Mouse (Mus musculus) bone marrow, adult 2 months (tissue): ENCODE measurements around the gene 1700025G04Rik. TPM values are rescaled to one million over a fixed set of nuclear protein-coding genes. Genes with fewer than 3 reads are reported as not detected.

Source experiments
- H3K27ac ChIP-seq: fragments of 200-500 bp; 2 replicates; pipeline ENCODE4 v1.5.1; 2012; ENCODE audit warnings: low read depth, mild to moderate bottlenecking, control low read depth, inconsistent platforms, low read length; ENCODE audit not compliant: control insufficient read depth, poor library complexity, insufficient read depth
- H3K4me1 ChIP-seq: fragments of 200-500 bp; 2 replicates; pipeline ENCODE4 v1.6.1; 2011; ENCODE audit warnings: low read length; ENCODE audit not compliant: control insufficient read depth, insufficient read depth
- H3K4me3 ChIP-seq: fragments of 200-500 bp; replicated peaks from 2 replicates; pipeline ENCODE3; 2011; ENCODE audit warnings: mild to moderate bottlenecking, low read depth, low read length, control low read depth; ENCODE audit not compliant: control insufficient read depth
- CTCF ChIP-seq: fragments of 200-500 bp; IDR thresholded peaks from 2 replicates; pipeline ENCODE4 v1.5.1; 2011; ENCODE audit warnings: low read length, control low read depth; ENCODE audit not compliant: control insufficient read depth, insufficient read depth
- POLR2A ChIP-seq: fragments of 200-500 bp; IDR thresholded peaks from 2 replicates; pipeline ENCODE4 v1.6.1; 2011; ENCODE audit warnings: low read depth, mild to moderate bottlenecking, control low read depth, low read length, borderline replicate concordance; ENCODE audit not compliant: control insufficient read depth
- WGBS: fragments of 180-500 bp; shearing (Covaris S2); methylation state at CpG from one replicate; pipeline ENCODE4 v1.1.7; 2018; 5-methylcytosine and 5-hydroxymethylcytosine counted together
- polyA plus RNA-seq: library from polyadenylated mRNA; stranded (reverse); fragments of >200 nt; gene quantifications from 2 replicates; pipeline ENCODE4 v1.2.4, GENCODE M21; 2011; ENCODE audit warnings: low replicate concordance; ENCODE audit not compliant: missing spikeins, insufficient read depth, insufficient read length

1700025G04Rik gene
- polyA plus RNA-seq, 1 experiment = 0.92 TPM

DNA sequence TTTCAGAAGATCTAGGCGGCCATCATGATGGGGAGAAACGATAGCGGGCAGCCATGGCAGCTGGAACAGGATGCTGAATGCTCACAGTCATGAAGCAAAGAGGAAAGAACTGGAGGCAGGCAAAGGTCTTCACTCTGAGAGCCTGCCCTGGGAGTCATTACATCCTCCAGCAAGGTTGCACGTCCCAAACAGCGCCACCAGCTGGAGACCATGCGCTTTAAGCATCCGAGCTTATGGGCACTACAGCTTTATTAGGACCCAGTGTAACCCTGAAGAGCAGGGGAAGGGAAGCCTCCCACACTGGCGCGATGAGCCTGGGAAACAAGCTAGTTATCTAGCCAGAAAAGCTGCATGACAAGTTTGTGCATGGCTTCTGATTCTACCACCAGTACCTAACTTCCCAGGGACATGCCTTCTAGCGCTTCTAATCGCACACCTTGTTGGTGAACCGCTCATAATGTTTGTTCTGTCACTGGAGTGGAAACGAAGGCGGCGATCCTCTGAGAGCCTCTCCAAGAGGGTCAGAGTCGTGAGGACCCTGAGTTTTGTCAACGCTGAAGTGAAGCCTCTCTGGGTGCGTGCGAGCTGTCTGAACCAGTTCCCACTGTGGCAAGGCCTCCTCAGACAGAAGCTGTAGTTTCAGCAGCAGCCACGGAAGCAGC lies 228.5 kb downstream of the 1700025G04Rik start:
- Histone ChIP-seq H3K4me3 (no peak overlapping the region), H3K27ac (no peak overlapping the region), H3K4me1 (no peaks in the 10 kb centered on the region)
- 75% methylated on average over 20 of the region's 20 CpGs for WGBS
- no peak for TF ChIP-seq CTCF
- no peak for TF ChIP-seq POLR2A

GRCm38 (mm10) chr1:151858474-151858873 lies 231.5 kb downstream of the 1700025G04Rik start:
- WGBS = 91% methylated on average over 1 of the region's 1 CpGs
- TF ChIP-seq POLR2A (no peak), CTCF (no peak)
- H3K4me1 ChIP-seq = no peaks in the 10 kb centered on the region
- no peak overlapping the region for H3K27ac ChIP-seq
- no peak overlapping the region for H3K4me3 ChIP-seq

DNA sequence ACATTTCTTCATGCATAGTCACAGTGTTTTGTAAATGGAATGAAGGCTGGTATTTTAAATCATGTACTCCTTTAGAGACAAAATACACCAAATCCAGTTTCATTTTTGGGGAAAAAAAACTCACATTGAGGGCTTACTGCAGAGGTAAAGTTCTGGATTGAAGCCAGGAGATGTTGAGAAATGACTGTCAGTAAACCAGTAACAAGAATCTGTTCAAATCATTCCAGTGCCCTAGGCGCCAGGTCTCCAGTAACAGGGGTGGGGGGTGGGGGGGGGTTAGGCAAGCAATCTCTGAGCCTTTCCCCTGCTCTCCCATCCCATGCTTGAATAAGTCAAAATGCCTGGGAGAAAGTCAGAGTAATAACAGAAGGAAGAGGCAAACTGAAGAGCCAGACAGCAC lies 234.4 kb downstream of the 1700025G04Rik start:
- H3K4me1 ChIP-seq = no peaks in the 10 kb centered on the region
- H3K4me3 ChIP-seq = no peak overlapping the region
- no peak overlapping the region for H3K27ac ChIP-seq
- TF ChIP-seq POLR2A (no peak), CTCF (no peak)
- 35% methylated on average over 1 of the region's 1 CpGs for WGBS

DNA sequence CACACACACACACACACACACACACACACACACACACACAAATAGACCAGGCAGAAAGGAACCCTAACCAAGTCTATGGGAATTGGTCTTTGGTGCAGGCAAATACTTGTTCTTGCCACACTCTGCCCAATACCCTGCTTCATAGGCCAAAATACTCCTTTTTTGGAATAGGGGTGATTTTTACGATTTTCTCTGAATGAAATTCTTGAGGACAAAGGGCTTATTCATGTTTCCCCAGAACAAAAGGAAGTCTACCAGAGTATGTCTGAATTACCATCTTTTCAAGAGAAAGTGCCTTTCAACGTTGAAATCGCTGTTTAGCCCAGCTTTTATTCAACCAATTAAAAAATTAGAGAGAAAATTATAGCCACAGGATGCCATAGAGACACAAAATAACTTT lies 237.9 kb downstream of the 1700025G04Rik start:
- no peak for TF ChIP-seq POLR2A
- TF ChIP-seq CTCF = no peak
- Histone ChIP-seq H3K4me3 (no peak overlapping the region), H3K4me1 (no peaks in the 10 kb centered on the region), H3K27ac (no peak overlapping the region)
- WGBS = 85% methylated on average over 3 of the region's 3 CpGs

GRCm38 (mm10) chr1:151851051-151851848 lies 238.7 kb downstream of the 1700025G04Rik start:
- no peak for TF ChIP-seq POLR2A
- no peak for TF ChIP-seq CTCF

DNA sequence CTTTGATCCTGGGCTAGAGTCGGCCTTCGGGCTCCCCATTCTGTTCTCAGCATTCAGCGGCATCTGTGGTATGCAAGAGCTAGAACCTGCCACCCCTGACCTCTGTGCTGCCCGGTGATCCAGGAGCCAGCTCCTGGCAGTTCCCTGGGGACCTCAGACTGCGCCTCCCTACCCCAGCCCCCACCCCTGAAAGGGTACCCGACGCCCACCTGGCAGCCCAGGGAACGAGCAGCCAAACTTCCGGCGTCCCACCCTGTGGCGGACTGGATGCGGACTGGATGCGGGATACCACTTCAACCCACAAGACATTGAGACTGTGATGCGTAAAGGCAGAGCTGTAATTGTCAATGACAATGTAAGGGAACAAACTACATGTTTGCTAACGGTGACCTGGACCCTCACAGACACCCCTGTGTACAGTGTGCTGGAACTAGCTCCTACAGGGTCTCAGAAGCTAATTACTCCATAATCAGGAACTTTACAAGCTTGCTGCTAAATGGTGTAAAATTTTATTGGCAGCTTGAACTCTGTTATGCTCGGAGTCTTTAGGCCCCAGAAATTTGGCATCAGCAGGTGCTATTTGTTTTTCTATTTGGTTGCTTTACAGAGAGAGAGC lies 239.8 kb downstream of the 1700025G04Rik start:
- H3K4me1 ChIP-seq = no peaks in the 10 kb centered on the region
- no peak overlapping the region for H3K4me3 ChIP-seq
- WGBS = 89% methylated on average over 16 of the region's 16 CpGs
- no peak overlapping the region for H3K27ac ChIP-seq
- no peak for TF ChIP-seq POLR2A
- no peak for TF ChIP-seq CTCF

More at GRCm38 (mm10) chr1:151851051-151851848, 238.7 kb downstream of the 1700025G04Rik start:
- Histone ChIP-seq H3K4me3 (no peak overlapping the region), H3K4me1 (no peaks in the 10 kb centered on the region), H3K27ac (no peak overlapping the region)
- 82% methylated on average over 20 of the region's 20 CpGs for WGBS

DNA sequence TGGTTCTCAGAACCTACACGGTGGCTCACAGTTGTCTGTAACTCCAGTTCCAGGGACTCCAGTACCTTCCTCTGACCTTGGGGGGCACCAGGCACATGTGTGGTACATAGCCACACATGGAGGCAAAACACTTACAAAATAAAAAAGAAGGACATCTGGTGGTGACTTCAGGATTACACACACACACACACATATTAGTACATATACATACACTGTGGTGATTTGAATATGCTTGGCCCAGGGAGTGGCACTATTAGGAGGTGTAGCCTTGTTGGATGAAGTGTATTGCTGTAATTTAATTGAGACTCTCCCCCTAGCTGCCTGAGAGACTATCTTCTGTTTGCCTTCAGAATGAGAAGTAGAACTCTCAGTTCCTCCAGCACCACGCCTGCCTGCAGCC lies 241.6 kb downstream of the 1700025G04Rik start:
- H3K27ac ChIP-seq = no peak overlapping the region
- no peak for TF ChIP-seq POLR2A
- TF ChIP-seq CTCF = no peak
- 82% methylated on average over 2 of the region's 2 CpGs for WGBS

GRCm38 (mm10) chr1:151845926-151846782 lies 243.8 kb downstream of the 1700025G04Rik start:
- no peak overlapping the region for H3K4me3 ChIP-seq
- TF ChIP-seq CTCF (peak; percentile 14; the same call in 1 of the 2 replicates), POLR2A (no peak)
- H3K4me1 ChIP-seq = no peaks in the 10 kb centered on the region
- no peak overlapping the region for H3K27ac ChIP-seq
- 72% methylated on average over 19 of the region's 19 CpGs for WGBS

More for the DNA sequence above, 241.6 kb downstream of the 1700025G04Rik start:
- Histone ChIP-seq H3K4me3 (no peak overlapping the region), H3K4me1 (no peaks in the 10 kb centered on the region)
